Mouse (Mus musculus) olfactory bulb, adult 2 months (tissue): Measurements from ENCODE around the gene Trim7.

Source experiments
- CTCF ChIP-seq: fragments of 200-500 bp; IDR thresholded peaks from 2 replicates; pipeline ENCODE4 v1.5.1; 2012; ENCODE audit warnings: low read depth, mild to moderate bottlenecking, low read length, moderate library complexity; ENCODE audit not compliant: insufficient read depth
- POLR2A ChIP-seq: fragments of 200-500 bp; IDR thresholded peaks from 2 replicates; pipeline ENCODE4 v1.6.1; 2012; ENCODE audit warnings: mild to moderate bottlenecking, low read depth, low read length, moderate library complexity; ENCODE audit not compliant: insufficient read depth

DNA sequence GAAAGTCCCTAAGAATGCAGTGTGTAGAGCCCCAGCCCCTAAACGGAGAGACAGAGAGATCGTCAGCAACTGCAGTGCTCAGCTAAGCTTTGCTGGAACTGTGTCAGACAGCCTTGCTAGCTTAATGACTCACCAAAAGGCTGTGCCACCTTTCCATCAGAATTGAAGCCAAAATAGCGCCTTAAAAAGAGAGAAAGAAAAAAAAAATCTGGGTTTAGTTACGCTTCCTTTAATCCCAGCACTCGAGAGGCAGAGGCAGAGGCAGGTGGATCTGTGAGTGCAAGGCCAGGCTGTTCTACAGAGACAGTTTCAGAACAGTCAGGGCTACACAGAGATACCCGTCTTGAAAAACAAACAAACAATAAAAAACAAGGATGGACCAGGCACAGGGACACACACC is 18.4 kb downstream of the Trim7 start:
- TF ChIP-seq CTCF (no peak), POLR2A (no peak)
